Mouse (Mus musculus) layer of hippocampus, adult 9-10 months (tissue): ENCODE measurements around the gene Efemp2.

ENCODE experiments used
- DNase-seq: peaks from one replicate; pipeline ENCODE4 v3.0.0; 2022; ENCODE audit warnings: low spot score

Efemp2 gene

GRCm38 (mm10) chr19:5473720-5474119, at the start of gene Efemp2:
Gene Efemp2 (plus strand): TSS chr19:5473954.
- no peak for DNase-seq

DNA sequence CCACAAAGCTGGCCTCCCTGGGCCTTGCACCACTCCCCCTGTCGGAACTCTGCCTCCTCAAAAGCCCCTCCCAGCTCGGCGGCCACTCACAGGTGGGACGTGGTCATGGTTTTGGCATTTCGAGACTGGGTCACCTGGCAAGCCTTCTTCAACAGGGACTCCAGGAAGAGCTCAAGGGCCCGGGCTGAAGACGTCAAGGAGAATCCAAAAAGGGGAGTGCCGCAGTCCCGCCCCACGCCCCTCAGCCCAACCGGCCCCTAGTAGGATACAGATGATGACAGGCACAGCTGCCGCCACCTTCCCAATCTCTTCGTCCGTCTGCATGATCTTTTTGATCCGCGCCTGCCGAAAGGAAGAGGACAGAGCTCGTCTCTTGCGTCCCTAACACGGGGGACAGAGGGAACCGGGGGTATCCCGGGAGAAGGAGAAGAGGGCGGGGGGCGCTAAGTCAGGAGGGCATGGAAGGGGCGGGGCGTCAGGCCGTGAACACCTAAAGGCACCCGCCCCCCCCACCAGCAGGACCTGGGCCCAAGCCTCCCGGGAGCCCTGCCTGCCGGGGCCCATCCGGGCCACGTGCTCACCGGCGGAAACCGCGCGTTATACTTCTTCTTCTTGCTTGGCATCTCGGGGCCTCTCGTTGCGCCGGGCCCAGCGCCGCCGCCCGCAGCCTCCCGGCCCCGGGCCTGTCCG, 49.5 kb upstream of the Efemp2 start:
- no peak for DNase-seq

GRCm38 (mm10) chr19:5424782-5425741, 48.7 kb upstream of the Efemp2 start, which contains the start of the genes Drap1 and AI837181:
Gene Drap1 (minus strand): TSS chr19:5424979.
Gene AI837181 (plus strand): TSS chr19:5425144.
- DNase-seq = peak; percentile 68

GRCm38 (mm10) chr19:5425906-5426565, 47.7 kb upstream of the Efemp2 start:
- DNase-seq = no peak

DNA sequence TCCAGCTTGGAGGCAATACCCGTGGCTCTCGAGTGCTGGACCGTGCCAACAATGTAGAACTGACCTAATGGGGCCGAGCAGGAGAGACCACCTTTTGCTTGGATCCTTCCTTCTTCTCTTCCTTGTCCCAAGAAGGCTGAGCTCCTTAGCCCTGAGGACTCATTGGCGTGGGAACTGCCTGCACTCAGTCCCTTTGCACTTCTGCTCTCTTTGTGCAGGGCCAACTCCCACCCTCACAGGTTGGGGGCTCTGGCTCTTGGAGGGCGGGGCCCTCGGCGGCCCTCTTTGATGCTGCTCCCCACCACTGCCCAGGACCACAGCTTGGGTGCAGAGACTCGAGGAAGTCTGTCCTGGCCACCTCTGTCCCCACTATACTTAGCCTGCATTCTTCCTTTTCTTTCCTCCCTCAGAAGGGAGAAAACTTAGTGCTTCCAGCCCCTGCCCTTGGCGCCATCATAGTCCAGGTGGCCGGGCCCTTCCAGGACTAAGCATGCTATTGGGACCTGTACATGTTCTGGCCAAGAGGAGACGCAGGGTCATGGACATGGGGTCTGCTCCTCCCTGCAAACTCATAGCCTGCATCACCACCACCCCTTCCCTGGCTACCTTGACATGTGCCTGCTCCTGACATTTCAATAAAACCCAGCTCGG, 47.0 kb upstream of the Efemp2 start:
- no peak for DNase-seq

- no peak for DNase-seq
Observed at GRCm38 (mm10) chr19:5428083-5428482, 45.7 kb upstream of the Efemp2 start.

DNA sequence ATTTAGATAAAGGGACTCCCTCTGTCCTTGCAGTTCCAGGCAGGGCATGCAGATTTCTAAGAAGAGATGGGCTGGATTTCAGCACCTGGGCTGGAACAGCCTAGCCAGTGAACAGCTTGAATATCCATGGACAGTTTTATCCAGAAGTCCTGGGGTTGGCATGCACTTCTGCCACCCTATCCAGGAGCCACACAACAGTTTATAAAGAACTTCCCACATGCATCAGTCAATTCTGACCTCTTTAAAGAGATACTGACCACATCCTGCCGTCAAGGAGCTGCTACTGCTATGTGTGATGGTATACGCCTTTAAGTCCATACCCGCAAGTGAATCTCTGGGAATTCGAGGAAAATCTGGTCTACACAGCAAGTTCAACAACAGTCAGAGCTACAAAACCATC, 44.5 kb upstream of the Efemp2 start:
- no peak for DNase-seq

- no peak for DNase-seq
Observed at GRCm38 (mm10) chr19:5429806-5430205, 43.9 kb upstream of the Efemp2 start.

DNA sequence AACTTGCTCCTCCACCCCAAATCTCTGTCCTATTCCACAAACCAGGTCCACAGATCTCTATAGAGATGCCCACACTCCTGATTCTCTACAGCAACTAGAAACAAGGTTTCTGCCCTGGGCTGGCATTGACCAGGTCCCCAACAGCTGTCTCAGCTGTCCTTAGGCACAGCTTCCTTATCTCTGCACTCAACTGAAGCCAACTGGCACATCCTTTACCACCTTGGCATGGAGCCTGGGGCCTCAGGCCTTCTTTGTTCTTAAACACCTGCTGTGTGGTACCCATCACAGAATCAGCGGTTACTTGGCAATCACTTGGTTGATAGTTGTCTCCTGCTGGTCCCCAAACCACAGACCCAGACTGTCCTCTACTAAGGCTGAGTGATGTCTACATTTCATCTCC, 43.3 kb upstream of the Efemp2 start:
- DNase-seq = no peak

- DNase-seq = no peak
Observed at GRCm38 (mm10) chr19:5431911-5432464, 41.8 kb upstream of the Efemp2 start.

DNA sequence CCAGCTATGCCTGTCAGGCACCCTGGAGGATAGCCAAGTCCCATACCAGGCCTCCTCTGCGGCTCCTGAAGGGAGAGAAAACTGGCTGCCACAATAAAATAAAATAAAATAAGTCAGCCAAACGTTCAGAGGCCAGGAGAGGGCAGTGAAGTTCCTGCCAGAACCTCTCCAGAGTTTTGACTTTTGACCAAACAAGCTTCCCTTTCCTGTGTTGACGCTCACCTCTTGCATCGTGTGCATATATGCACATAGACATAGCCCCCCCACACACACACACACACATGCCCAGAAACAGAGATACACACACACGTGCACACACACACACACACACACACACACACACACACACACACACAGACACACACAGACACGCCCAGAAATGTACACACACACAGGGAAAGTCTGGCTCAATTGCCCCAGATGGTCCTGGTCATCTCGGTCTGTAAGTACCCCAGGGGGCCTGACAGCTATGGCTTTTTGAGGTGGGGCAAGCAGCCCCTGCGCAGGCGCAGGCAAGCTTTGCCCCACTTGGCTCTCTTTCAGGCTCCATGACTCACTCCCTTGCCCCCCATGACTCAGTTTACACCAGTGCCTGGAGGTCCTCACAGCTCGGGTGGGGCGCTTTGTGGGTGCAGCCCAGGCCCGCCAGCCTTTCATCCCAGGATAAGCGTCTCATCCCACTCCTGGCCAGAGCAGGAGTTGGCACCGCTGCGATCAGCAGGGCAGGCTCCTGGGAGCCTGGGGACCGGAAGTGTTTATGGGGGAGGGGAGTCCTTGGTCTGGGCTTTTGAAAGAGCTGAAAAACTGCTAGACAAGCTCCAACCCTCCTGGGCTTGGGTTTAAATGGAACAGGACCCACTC, 40.5 kb upstream of the Efemp2 start:
- no peak for DNase-seq

DNA sequence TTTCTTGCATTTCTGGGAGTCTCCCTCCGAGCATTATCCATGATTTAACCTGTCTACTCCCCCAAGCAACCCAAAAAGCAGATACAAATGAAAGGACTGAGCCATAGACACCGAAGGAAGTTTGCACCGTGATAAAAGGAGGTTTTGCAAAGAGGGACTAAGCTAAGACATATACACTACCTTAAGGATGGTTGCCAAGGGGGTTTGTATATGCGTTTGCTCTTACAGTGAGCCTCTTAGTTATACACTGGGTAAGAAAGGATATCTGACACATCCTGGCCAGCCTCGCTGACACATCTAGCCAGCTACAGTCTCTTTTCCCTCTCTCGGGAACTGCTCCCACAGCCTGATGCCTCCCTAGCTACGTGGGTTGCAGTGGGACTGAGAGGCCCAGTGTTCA, 39.8 kb upstream of the Efemp2 start:
- DNase-seq = no peak

- no peak for DNase-seq
Observed at GRCm38 (mm10) chr19:5444371-5444908, 29.3 kb upstream of the Efemp2 start.

DNA sequence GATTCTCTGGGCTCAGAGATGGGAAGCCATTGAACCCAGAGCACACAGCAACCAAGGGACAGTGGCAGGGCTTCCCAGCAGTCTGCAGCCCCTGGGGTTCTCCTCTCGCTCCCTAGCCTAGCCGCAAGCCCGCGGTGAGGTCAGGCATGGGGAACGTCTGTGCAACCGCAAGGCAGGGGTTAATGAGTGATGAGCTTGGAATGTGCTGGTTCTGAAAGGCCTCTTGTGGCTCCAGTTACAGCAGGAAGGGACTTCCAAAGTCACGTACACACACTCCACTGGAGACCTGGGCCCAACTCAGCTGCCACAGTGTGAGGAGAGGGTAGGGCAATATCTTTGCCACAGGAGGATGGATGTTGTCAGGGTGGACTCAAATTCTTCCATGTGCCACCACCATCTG, 28.8 kb upstream of the Efemp2 start:
- no peak for DNase-seq

- DNase-seq = no peak
Observed at GRCm38 (mm10) chr19:5445747-5446146, 28.0 kb upstream of the Efemp2 start.

DNA sequence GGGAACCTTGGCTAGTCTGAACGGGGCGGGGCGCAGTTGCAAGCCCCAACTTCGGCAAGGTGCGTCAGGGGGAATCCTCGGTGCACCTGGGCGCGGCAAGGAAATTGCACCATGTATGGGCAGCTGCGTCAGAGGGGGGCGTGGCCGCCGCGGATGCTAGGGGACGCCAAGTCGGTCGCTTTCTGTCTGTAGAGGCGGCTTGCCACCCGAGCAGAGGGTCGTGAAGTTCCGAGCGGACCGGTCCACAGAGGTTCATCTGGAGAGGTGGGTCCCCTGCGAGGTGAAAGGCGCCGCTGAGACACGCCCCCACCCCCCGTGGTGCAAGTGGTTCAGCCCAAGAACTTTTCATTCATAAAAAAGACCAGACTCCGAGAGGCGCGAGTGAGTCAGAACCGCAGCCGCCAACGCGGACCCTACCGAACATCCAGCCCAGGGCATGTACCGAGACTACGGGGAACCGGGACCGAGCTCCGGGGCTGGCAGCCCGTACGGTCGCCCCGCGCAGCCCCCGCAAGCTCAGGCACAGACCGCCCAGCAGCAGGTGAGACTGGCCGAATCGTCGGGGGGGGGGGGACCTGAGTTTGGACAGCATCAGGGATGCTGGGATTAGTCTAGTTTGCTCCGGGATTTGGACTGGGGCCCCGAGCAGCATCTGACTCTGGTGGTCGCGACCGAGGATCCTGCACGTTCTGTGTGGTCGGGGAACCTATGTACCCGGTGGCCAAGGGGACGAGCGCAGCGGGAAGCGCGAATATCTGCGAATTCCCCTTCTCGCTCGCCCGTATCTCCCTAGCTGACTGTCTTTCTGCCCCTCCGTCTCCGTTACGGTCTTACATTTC, 26.0 kb upstream of the Efemp2 start, which contains the start of gene Fosl1:
Gene Fosl1, plus strand, starts transcription at position 33 of the 839 bp plus-strand sequence.
- no peak for DNase-seq

DNA sequence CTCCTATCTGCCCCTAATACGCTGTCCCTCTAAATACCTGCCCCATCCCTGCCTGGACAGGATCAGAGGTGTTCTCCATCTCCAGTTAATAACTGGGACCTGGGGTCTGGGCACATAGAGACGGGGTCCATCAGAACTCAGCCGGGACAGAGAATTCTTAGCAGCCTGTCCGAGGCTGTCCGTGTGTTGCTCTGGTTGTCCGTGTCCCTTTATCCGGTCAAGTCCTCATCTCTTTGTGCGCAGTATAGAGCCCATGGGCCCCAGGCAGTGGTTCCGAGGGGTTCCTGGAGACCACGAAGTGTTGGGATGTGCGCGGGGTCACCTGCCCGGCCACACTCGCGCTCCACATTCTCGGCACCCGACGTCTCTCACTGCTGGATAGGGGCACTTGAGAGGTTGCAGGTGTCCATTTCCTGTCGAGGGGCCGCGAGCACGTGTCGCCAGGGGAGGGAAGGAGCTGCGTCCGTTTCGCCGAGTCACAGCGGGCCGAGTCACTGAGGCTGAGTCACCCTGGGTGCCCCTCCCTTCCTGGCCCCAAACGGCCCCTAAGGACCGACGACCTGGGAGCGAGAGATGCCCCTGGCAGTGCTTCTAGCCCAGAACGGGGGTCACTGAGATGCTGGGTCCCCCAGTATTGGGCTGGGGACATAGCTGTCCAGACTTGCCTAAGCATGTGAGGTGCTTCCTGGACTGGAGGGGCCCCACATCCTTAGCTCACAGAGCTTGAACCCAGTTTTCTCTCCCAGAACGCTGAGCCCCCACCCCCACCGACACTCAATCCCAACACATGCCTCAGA, 25.2 kb upstream of the Efemp2 start:
- no peak for DNase-seq

DNA sequence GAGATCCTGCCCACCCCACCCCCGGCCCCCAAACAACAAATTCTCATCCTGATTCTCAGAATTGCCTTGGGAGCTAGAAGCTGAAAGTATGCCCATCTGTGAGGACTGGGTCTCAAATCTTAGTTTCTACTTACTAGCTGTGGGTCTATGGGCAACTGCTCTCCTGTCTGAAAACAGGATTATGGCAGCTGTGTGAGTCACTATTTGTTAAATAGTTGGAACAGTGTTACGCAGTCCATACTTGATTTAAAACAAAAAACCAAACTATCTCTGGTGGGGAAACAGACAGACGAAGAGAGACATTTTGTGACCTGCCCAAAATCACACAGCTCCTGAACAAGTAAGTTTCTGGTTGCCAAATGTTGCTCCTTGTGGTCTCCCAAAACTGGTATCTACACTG, 24.1 kb upstream of the Efemp2 start:
- no peak for DNase-seq

DNA sequence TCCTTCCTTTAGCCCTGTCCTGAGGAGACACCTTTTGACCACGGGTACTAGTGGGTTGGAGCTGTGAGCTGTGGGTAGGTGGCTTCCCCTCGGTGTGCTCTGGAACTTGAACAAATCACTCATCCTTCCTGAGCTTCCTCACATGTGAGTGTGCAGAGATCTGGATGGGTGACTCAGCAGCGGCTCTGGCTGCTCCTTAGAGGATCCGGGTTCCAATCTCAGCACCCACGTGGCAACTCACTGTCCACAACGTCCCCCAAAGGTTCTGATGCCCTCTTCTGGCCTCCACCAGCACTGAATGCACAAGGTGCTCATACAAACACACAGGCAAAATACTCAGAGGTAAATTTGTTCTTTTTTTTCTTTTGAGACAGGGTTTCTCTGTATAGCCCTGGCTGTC, 22.0 kb upstream of the Efemp2 start:
- DNase-seq = no peak
